Mouse (Mus musculus): Measurements from ENCODE around the gene Uba52. TPM values are rescaled to one million over a fixed set of nuclear protein-coding genes. Genes with fewer than 3 reads are reported as not detected.

Uba52 gene
- polyA plus RNA-seq, 1 experiment from 2014 or later, result 856 TPM

DNA sequence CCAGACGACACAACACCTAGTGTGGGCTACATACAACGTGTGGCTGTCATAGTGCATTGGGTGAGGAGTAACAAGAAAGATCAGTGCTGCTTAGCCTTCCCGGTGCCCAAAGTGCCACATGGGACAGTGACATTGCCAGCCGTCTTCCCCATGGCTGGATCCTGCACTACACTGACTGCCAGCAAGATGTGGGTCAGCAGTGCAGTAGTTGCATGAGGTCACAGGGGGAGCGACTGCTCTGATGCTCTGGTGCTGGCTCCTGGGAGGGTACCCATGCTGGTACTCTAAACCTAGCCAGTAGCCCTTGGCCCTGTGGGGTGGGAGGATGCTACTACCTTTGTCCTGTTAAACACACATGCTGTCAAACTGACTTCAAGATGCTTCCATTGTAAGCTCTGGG, 50.4 kb downstream of the Uba52 start:
- Histone ChIP-seq H3K27me3 (no peaks in the 10 kb centered on the region), H3K4me2 (replicated peaks) (no peak overlapping the region), H3K9me3 (0 out of 2 replicates have a peak, but pooled peaks cover 3% of the 10 kb centered on the region), H3K27ac (no peak overlapping the region), H3K4me1 (peaks cover 26% of the 10 kb centered on the region), H3K4me3 (no peak overlapping the region), H3K9ac (no peak overlapping the region), H3K36me3 (peaks cover 7% of the 10 kb centered on the region)
- no peak for ATAC-seq (ENCODE audit: low FRiP score, low read depth)
- 90% methylated on average over 5 of the region's 5 CpGs for WGBS

DNA sequence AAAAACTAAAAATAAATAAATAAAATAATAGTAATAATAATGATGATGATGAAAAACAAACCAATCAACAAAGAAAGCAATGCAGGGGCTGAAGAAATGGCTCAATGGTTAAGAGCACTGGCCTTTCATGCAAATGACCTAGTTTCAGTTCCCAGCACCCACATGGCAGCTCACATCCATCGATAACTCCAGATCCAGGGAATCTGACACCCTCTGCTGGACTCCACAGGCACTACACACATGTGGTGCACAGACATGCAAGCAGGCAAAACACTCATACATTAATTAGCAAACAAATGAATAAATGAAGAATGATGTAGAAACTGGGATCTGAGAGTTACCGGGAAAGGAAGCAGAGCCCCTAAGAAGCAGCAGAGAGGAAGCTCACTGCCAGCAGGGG, 51.0 kb downstream of the Uba52 start:
- Histone ChIP-seq H3K9ac (no peak overlapping the region), H3K4me2 (replicated peaks) (no peak overlapping the region), H3K27me3 (no peaks in the 10 kb centered on the region), H3K4me3 (no peak overlapping the region), H3K36me3 (peaks cover 7% of the 10 kb centered on the region), H3K9me3 (0 out of 2 replicates have a peak, but pooled peaks cover 3% of the 10 kb centered on the region), H3K27ac (no peak overlapping the region), H3K4me1 (peaks cover 26% of the 10 kb centered on the region)
- WGBS, result 92% methylated on average over 2 of the region's 2 CpGs
- ATAC-seq (ENCODE audit: low FRiP score, low read depth), result no peak

DNA sequence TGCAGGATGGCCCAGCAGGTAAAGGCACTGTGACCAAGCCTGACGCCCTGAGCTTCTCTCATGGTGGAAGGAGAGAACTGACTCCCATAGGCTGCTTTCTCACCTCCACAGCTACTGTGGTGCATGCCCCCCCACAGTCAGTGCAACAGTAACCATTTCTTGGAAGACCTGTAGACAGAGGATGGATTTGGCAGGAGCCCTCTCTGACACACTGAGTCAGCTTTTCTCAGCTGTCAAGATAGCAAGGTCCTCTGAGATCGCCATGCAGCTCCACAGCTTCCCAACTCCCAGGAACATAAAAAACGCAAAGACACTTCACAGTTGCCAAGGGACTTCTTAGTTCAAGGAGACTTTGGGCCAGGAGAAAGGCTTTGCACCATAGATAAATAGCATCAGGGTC, 52.1 kb downstream of the Uba52 start:
- 82% methylated on average over 3 of the region's 3 CpGs for WGBS
- Histone ChIP-seq H3K4me2 (replicated peaks) (no peak overlapping the region), H3K36me3 (peaks cover 7% of the 10 kb centered on the region), H3K9me3 (0 out of 2 replicates have a peak, but pooled peaks cover 3% of the 10 kb centered on the region), H3K27me3 (no peaks in the 10 kb centered on the region), H3K27ac (no peak overlapping the region), H3K9ac (no peak overlapping the region), H3K4me1 (peaks cover 35% of the 10 kb centered on the region), H3K4me3 (no peak overlapping the region)
- ATAC-seq (ENCODE audit: low FRiP score, low read depth), result no peak

Other genes starting within 250 kb of the Uba52 start
- gene Homer3, start 228.0 kb downstream of the Uba52 start, polyA plus RNA-seq (2015; fragmentation: Nextera tagmentation; extraction: Ambion mirVana), result 57.9 and 58.1 TPM in 2 replicates
- gene Ddx49, start 208.3 kb downstream of the Uba52 start, polyA plus RNA-seq (2015; fragmentation: Nextera tagmentation; extraction: Ambion mirVana), result 55.8 and 60.9 TPM in 2 replicates
- 340 and 345 TPM in 2 replicates for gene Cope, start 208.3 kb downstream of the Uba52 start, polyA plus RNA-seq (2015; fragmentation: Nextera tagmentation; extraction: Ambion mirVana)
- gene Cers1, start 195.0 kb downstream of the Uba52 start, polyA plus RNA-seq (2015; fragmentation: Nextera tagmentation; extraction: Ambion mirVana), result 10.0 and 10.2 TPM in 2 replicates
- 0.78 and 2.7 TPM in 2 replicates for gene Gdf1, start 181.0 kb downstream of the Uba52 start, polyA plus RNA-seq (2015; fragmentation: Nextera tagmentation; extraction: Ambion mirVana)
- 18.7 and 19.5 TPM in 2 replicates for gene Upf1, start 157.5 kb downstream of the Uba52 start, polyA plus RNA-seq (2015; fragmentation: Nextera tagmentation; extraction: Ambion mirVana)
- 26.4 and 40.8 TPM in 2 replicates for gene Comp, start 137.2 kb downstream of the Uba52 start, polyA plus RNA-seq (2015; fragmentation: Nextera tagmentation; extraction: Ambion mirVana)
- gene Crtc1, start 71.2 kb downstream of the Uba52 start, polyA plus RNA-seq (2015; fragmentation: Nextera tagmentation; extraction: Ambion mirVana), result 26.7 and 29.9 TPM in 2 replicates
- gene Klhl26, start 33.8 kb downstream of the Uba52 start, polyA plus RNA-seq (2015; fragmentation: Nextera tagmentation; extraction: Ambion mirVana), result 29.0 and 30.3 TPM in 2 replicates
- gene Tmem59l, start 23.4 kb downstream of the Uba52 start, polyA plus RNA-seq (2015; fragmentation: Nextera tagmentation; extraction: Ambion mirVana), result 24.2 and 26.6 TPM in 2 replicates
- gene Crlf1, start 17.6 kb downstream of the Uba52 start, polyA plus RNA-seq (2015; fragmentation: Nextera tagmentation; extraction: Ambion mirVana), result 83.3 and 85.0 TPM in 2 replicates
- 139 and 148 TPM in 2 replicates for gene Rex1bd, start 4.0 kb downstream of the Uba52 start, polyA plus RNA-seq (2015; fragmentation: Nextera tagmentation; extraction: Ambion mirVana)
- 284 and 290 TPM in 2 replicates for gene Fkbp8, start 16.9 kb upstream of the Uba52 start, polyA plus RNA-seq (2015; fragmentation: Nextera tagmentation; extraction: Ambion mirVana)
- gene Kxd1, start 17.2 kb upstream of the Uba52 start, polyA plus RNA-seq (2015; fragmentation: Nextera tagmentation; extraction: Ambion mirVana), result 49.3 and 53.4 TPM in 2 replicates
- 20.9 and 21.4 TPM in 2 replicates for gene Ell, start 28.7 kb upstream of the Uba52 start, polyA plus RNA-seq (2015; fragmentation: Nextera tagmentation; extraction: Ambion mirVana)
- 162 and 165 TPM in 2 replicates for gene Isyna1, start 83.6 kb upstream of the Uba52 start, polyA plus RNA-seq (2015; fragmentation: Nextera tagmentation; extraction: Ambion mirVana)
- 115 and 131 TPM in 2 replicates for gene Ssbp4, start 98.1 kb upstream of the Uba52 start, polyA plus RNA-seq (2015; fragmentation: Nextera tagmentation; extraction: Ambion mirVana)
- gene Lrrc25, start 105.4 kb upstream of the Uba52 start, polyA plus RNA-seq (2015; fragmentation: Nextera tagmentation; extraction: Ambion mirVana), result 1.9 and 2.3 TPM in 2 replicates
- gene Gdf15, start 121.7 kb upstream of the Uba52 start, polyA plus RNA-seq (2015; fragmentation: Nextera tagmentation; extraction: Ambion mirVana), result 0.18 TPM in 1 of 2 replicates, not detected in the other
- gene Pgpep1, start 149.6 kb upstream of the Uba52 start, polyA plus RNA-seq (2015; fragmentation: Nextera tagmentation; extraction: Ambion mirVana), result 68.2 and 71.1 TPM in 2 replicates
- 240 and 246 TPM in 2 replicates for gene Lsm4, start 162.4 kb upstream of the Uba52 start, polyA plus RNA-seq (2015; fragmentation: Nextera tagmentation; extraction: Ambion mirVana)
- 57.3 and 61.1 TPM in 2 replicates for gene Jund, start 188.1 kb upstream of the Uba52 start, polyA plus RNA-seq (2015; fragmentation: Nextera tagmentation; extraction: Ambion mirVana)
- gene Iqcn, start 192.7 kb upstream of the Uba52 start, polyA plus RNA-seq (2015; fragmentation: Nextera tagmentation; extraction: Ambion mirVana), result not detected in 2 replicates
- gene Gm3336, start 207.7 kb upstream of the Uba52 start, polyA plus RNA-seq (2015; fragmentation: Nextera tagmentation; extraction: Ambion mirVana), result not detected in 2 replicates
- 0.04 and 0.06 TPM in 2 replicates for gene Pde4c, start 212.9 kb upstream of the Uba52 start, polyA plus RNA-seq (2015; fragmentation: Nextera tagmentation; extraction: Ambion mirVana)
- gene Rab3a, start 243.9 kb upstream of the Uba52 start, polyA plus RNA-seq (2015; fragmentation: Nextera tagmentation; extraction: Ambion mirVana), result 18.0 and 19.6 TPM in 2 replicates